Mouse (Mus musculus): ENCODE measurements at regions not wholly inside any gene's neighbourhood (a gene's known extent, or its start where the extent isn't known, plus 50 kb on each side); places are given as distances from the start of the nearest gene placed in this dataset.

DNA sequence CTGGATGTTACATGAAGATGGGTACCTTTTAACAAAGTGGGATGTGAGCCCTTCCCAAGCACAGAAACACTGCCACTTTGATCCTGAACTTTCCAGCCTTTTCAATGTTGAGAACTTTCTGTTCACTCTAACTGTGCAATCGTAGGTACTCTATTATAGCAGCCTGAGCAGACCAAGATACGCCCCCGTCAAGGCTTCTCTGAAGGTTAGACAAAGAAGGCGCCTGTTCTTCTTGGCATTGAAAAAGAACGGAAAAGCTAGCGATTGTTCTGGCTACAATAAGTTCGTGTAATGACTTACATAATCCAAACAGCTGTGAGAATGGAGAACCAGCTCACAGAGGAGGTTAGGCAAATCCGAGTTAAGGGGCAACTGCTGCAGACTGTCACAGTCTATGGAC is 305.9 kb upstream of the Cxcr4 start:
- 26% methylated on average over 8 of the region's 8 CpGs for WGBS
- Histone ChIP-seq H3K27ac (ENCODE audit: insufficient read depth, low read depth, low read length) (0 out of 2 replicates have a peak overlapping the region, but pooled peaks have one; percentile 50), H3K4me1 (ENCODE audit: control insufficient read depth, insufficient read depth, low read length) (no peaks in the 10 kb centered on the region; the same call in 1 of the 2 replicates), H3K4me3 (ENCODE audit: insufficient read depth, low read depth, low read length) (no peak overlapping the region)
- TF ChIP-seq POLR2A (IDR thresholded peaks at IDR 0.05; ENCODE audit: insufficient read depth, low read depth, low read length) (no peak), CTCF (IDR thresholded peaks at IDR 0.05; ENCODE audit: insufficient read depth, low read depth, low read length) (no peak)

DNA sequence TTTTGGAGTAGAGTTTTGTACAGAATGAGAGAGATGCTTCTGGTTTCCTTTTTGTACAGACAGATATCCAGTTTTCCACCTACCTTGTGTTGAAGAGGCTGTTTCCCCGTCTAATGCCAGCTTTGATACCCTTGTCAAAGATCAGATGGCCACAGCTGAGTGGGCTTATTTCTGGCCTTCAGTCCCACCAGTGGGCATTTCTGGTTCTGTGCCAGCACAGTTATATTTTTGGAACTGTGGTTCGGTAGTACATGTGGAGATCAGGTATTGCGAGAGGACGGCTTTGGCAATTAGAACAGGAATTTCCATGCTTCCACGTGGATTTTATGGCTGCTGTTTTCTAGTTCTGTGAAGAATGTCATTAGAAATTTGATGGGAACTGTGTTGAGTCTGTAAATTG is 302.5 kb upstream of the Cxcr4 start:
- no peak for TF ChIP-seq CTCF (IDR thresholded peaks at IDR 0.05; ENCODE audit: insufficient read depth, low read depth, low read length)
- TF ChIP-seq POLR2A (IDR thresholded peaks at IDR 0.05; ENCODE audit: insufficient read depth, low read depth, low read length), result no peak
- H3K4me1 ChIP-seq (ENCODE audit: control insufficient read depth, insufficient read depth, low read length), result no peaks in the 10 kb centered on the region; the same call in 1 of the 2 replicates
- WGBS, result 89% methylated on average over 5 of the region's 5 CpGs
- no peak overlapping the region for H3K27ac ChIP-seq (ENCODE audit: insufficient read depth, low read depth, low read length)
- H3K4me3 ChIP-seq (ENCODE audit: insufficient read depth, low read depth, low read length), result no peak overlapping the region

DNA sequence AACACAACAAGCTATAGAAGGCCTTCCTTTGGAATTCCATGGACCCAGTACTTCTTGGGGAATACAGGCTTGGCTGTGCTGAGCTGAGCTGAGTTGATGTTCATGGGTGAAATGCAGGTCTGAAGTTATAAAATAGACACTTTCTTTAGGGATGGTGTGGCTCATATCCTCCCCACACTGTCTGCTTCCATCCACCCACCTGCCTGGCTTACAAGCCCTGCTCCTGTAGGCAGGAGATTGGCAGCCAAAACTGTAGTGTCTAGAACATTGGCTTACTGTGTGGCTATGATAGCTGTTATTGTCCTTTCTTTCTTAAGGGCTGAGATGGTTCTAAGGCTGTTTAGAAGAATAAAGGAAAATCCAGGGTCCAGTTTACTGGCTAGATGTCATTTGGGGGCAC is 286.2 kb upstream of the Cxcr4 start:
- no peak overlapping the region for H3K27ac ChIP-seq (ENCODE audit: insufficient read depth, low read depth, low read length)
- no peak overlapping the region for H3K4me3 ChIP-seq (ENCODE audit: insufficient read depth, low read depth, low read length)
- no peak for TF ChIP-seq POLR2A (IDR thresholded peaks at IDR 0.05; ENCODE audit: insufficient read depth, low read depth, low read length)
- TF ChIP-seq CTCF (IDR thresholded peaks at IDR 0.05; ENCODE audit: insufficient read depth, low read depth, low read length), result no peak
- no peaks in the 10 kb centered on the region for H3K4me1 ChIP-seq (ENCODE audit: control insufficient read depth, insufficient read depth, low read length)

DNA sequence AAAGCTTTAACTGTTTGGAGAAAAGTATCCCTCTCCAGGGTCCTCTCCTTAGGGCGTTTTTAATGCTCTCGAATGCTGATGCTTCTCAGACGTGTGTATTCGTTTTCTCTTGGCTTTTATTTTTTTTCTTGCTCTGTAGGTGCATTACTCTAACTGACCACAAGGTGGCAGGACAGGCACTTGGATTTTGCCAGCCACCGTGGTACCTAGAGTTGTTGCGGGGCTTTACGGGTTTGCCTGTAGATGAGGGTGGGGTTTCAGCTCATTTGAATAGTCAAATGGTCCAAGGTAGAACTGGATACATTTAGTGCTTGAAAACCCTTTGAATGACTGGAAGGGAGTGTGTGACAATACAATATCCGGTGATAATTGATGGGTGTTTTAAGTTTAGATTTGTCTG is 283.2 kb upstream of the Cxcr4 start:
- Histone ChIP-seq H3K4me3 (ENCODE audit: insufficient read depth, low read depth, low read length) (no peak overlapping the region), H3K27ac (ENCODE audit: insufficient read depth, low read depth, low read length) (no peak overlapping the region), H3K4me1 (ENCODE audit: control insufficient read depth, insufficient read depth, low read length) (no peaks in the 10 kb centered on the region)
- WGBS, result 10% methylated on average over 8 of the region's 8 CpGs
- TF ChIP-seq POLR2A (IDR thresholded peaks at IDR 0.05; ENCODE audit: insufficient read depth, low read depth, low read length) (no peak), CTCF (IDR thresholded peaks at IDR 0.05; ENCODE audit: insufficient read depth, low read depth, low read length) (peak; percentile 47; the same call in 1 of the 2 replicates)

DNA sequence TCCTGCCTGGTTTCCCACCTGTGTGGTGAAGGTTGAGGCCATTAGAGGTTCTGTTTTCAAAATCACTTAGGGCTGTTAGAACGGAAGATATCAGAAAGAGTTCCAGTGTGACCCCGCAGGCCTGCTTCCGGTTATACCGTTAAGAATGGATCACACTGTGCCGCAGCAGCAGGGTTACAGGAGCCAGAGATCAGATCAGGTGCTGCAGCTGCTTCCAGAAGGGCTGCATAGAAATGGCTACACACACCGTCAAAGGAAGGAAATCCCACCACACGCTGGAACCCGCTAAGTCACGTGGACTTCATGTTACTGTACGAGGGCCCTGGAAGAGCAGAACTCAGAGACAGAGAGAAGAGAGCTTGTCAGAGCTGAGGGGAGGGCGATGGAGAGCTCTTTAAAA is 282.1 kb upstream of the Cxcr4 start:
- Histone ChIP-seq H3K27ac (ENCODE audit: insufficient read depth, low read depth, low read length) (no peak overlapping the region), H3K4me3 (ENCODE audit: insufficient read depth, low read depth, low read length) (no peak overlapping the region), H3K4me1 (ENCODE audit: control insufficient read depth, insufficient read depth, low read length) (no peaks in the 10 kb centered on the region)
- 90% methylated on average over 11 of the region's 11 CpGs for WGBS
- no peak for TF ChIP-seq CTCF (IDR thresholded peaks at IDR 0.05; ENCODE audit: insufficient read depth, low read depth, low read length)
- no peak for TF ChIP-seq POLR2A (IDR thresholded peaks at IDR 0.05; ENCODE audit: insufficient read depth, low read depth, low read length)

DNA sequence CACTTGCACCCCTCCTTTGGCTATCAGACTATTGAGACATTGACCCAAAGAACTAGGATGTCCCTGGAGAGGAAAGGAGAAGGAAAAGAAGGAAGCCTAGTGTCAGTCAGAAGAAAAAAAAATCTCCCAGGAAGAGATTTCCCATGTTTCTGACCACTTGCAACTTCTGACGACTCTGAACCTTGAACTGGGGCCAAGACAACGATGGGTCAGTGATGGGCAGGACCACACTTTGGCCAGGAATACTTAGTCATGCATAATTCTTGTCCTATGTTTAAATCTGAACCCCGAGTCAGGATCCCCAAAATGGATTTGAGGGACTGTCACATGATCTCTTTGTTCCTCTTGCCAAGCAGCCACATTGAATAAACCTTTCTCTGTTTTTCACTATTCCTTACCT is 276.7 kb upstream of the Cxcr4 start:
- H3K4me1 ChIP-seq (ENCODE audit: control insufficient read depth, insufficient read depth, low read length), result no peaks in the 10 kb centered on the region
- TF ChIP-seq POLR2A (IDR thresholded peaks at IDR 0.05; ENCODE audit: insufficient read depth, low read depth, low read length) (no peak), CTCF (IDR thresholded peaks at IDR 0.05; ENCODE audit: insufficient read depth, low read depth, low read length) (no peak)
- H3K27ac ChIP-seq (ENCODE audit: insufficient read depth, low read depth, low read length), result no peak overlapping the region
- H3K4me3 ChIP-seq (ENCODE audit: insufficient read depth, low read depth, low read length), result no peak overlapping the region
- WGBS, result 77% methylated on average over 3 of the region's 3 CpGs

DNA sequence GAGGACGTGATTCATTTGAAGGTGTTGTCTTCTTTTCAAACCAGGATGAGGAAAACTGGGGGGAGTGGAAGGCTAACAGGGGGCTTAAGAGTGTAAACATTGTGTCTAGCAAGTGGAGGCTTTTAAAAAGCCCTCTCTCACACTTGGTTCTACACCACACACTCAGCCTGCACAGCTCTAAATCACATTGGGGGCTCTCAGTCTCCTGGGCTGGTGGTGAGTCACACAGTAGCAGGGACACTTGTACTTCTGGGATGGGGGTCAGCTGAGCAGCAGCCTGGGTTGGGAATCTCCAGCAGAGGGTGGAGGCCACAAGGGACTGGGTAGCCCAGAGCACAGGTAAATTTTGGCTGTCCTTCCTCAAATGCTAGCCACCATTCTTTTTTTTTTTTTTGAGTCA is 268.4 kb upstream of the Cxcr4 start:
- Histone ChIP-seq H3K4me1 (ENCODE audit: control insufficient read depth, insufficient read depth, low read length) (peaks cover 5% of the 10 kb centered on the region; the same call in 1 of the 2 replicates), H3K4me3 (ENCODE audit: insufficient read depth, low read depth, low read length) (no peak overlapping the region), H3K27ac (ENCODE audit: insufficient read depth, low read depth, low read length) (no peak overlapping the region)
- TF ChIP-seq POLR2A (IDR thresholded peaks at IDR 0.05; ENCODE audit: insufficient read depth, low read depth, low read length), result no peak
- TF ChIP-seq CTCF (IDR thresholded peaks at IDR 0.05; ENCODE audit: insufficient read depth, low read depth, low read length), result no peak
- 7% methylated on average over 1 of the region's 1 CpGs for WGBS

DNA sequence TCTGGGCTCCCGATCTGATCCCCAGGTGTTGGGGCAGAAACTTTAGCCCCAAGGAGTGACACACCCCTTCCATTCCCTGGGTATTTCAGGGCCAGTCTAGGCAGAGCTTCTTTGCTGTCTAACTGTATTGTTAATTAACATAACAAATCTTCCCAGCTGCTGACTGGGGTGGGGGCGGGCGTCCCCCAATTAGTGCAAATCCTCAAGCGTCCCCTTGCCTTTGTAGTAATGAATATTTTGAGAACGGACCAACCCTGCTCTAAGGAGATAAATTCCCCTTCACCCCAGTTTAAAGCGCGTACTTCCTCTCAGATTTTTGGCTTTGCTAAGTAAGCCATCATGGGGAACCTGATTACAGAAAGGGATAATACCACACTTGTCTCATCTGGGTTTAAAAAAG is 268.0 kb upstream of the Cxcr4 start:
- WGBS, result 5% methylated on average over 7 of the region's 7 CpGs
- no peak overlapping the region for H3K4me3 ChIP-seq (ENCODE audit: insufficient read depth, low read depth, low read length)
- H3K4me1 ChIP-seq (ENCODE audit: control insufficient read depth, insufficient read depth, low read length), result peaks cover 5% of the 10 kb centered on the region; the same call in 1 of the 2 replicates
- TF ChIP-seq CTCF (IDR thresholded peaks at IDR 0.05; ENCODE audit: insufficient read depth, low read depth, low read length) (no peak), POLR2A (IDR thresholded peaks at IDR 0.05; ENCODE audit: insufficient read depth, low read depth, low read length) (no peak)
- H3K27ac ChIP-seq (ENCODE audit: insufficient read depth, low read depth, low read length), result no peak overlapping the region

DNA sequence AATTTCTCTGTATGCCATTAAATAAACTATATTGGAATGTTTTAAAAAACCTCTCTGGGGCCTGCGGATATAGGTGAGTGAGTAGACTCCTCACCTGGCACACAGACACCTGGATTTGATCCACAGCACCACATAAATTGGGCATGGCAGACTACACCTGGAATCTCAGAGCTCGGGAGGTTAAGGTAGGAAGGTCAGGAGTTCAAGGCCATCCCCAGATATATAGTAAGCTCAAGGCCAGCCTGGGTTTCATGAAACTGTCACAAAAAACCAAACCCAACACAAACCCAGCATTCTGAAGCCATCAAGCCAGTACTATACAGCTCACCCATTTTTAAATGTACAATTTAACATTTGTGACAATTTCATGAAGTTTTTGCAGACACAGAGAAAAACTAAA is 266.6 kb upstream of the Cxcr4 start:
- no peak overlapping the region for H3K4me3 ChIP-seq (ENCODE audit: insufficient read depth, low read depth, low read length)
- H3K4me1 ChIP-seq (ENCODE audit: control insufficient read depth, insufficient read depth, low read length), result peaks cover 5% of the 10 kb centered on the region; the same call in 1 of the 2 replicates
- TF ChIP-seq CTCF (IDR thresholded peaks at IDR 0.05; ENCODE audit: insufficient read depth, low read depth, low read length) (no peak), POLR2A (IDR thresholded peaks at IDR 0.05; ENCODE audit: insufficient read depth, low read depth, low read length) (no peak)
- WGBS, result 90% methylated on average over 2 of the region's 2 CpGs
- H3K27ac ChIP-seq (ENCODE audit: insufficient read depth, low read depth, low read length), result no peak overlapping the region

DNA sequence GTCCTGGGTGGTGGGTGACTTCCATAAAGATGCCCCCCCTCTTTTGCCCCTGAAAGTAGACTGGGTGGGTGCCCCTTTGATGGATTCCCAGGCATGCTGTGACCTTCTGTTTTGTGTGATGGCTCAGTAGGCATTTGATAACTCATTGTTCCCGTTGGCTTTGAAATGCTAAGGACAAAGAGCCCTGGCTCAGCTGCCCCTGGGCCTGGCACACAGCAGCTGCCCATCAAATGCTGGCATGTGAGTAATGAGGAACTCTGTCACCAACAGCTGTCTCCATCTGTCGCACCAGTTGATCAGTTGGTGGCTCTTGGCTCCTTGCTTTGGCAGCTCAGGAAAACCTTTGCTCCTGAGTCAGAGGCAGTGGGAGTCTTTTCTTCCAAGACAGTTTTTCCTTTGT is 264.8 kb upstream of the Cxcr4 start:
- no peak overlapping the region for H3K4me3 ChIP-seq (ENCODE audit: insufficient read depth, low read depth, low read length)
- no peak overlapping the region for H3K27ac ChIP-seq (ENCODE audit: insufficient read depth, low read depth, low read length)
- 47% methylated on average over 2 of the region's 2 CpGs for WGBS
- TF ChIP-seq CTCF (IDR thresholded peaks at IDR 0.05; ENCODE audit: insufficient read depth, low read depth, low read length) (no peak), POLR2A (IDR thresholded peaks at IDR 0.05; ENCODE audit: insufficient read depth, low read depth, low read length) (no peak)
- H3K4me1 ChIP-seq (ENCODE audit: control insufficient read depth, insufficient read depth, low read length), result peaks cover 5% of the 10 kb centered on the region; the same call in 1 of the 2 replicates
